Mouse (Mus musculus) heart, postnatal 0 days (tissue): ENCODE measurements at regions not wholly inside any gene's neighbourhood (a gene's known extent, or its start where the extent isn't known, plus 50 kb on each side); places are given as distances from the start of the nearest gene placed in this dataset.

Experiments
- ATAC-seq: fragments of 200-750 bp; cut with Nextera tagmentation; 2 replicates; pipeline ENCODE4 v1.8.0; 2017; ENCODE audit warnings: low read depth, moderate number of reproducible peaks, moderate library complexity; ENCODE audit not compliant: insufficient read depth
- DNase-seq: peaks from one replicate; pipeline ENCODE4 v3.0.0-alpha.2; 2016; ENCODE audit warnings: low spot score
- H3K27ac ChIP-seq: fragments of 300-500 bp; sonication (generic); 2 replicates; pipeline ENCODE4 v1.5.1; 2014; ENCODE audit warnings: low read depth, mild to moderate bottlenecking
- H3K27me3 ChIP-seq: fragments of 300-500 bp; sonication (generic); 2 replicates; pipeline ENCODE4 v1.6.1; 2014; ENCODE audit warnings: low read length, mixed read lengths; ENCODE audit not compliant: control insufficient read depth, insufficient read depth
- H3K36me3 ChIP-seq: fragments of 300-500 bp; sonication (generic); replicated peaks from 2 replicates; pipeline ENCODE4 v1.6.1; 2014; ENCODE audit warnings: low read length, mixed read lengths; ENCODE audit not compliant: control insufficient read depth, insufficient read depth
- H3K4me1 ChIP-seq: fragments of 300-500 bp; sonication (generic); 2 replicates; pipeline ENCODE4 v1.6.1; 2014; ENCODE audit warnings: antibody characterized with exemption; ENCODE audit not compliant: control insufficient read depth, insufficient read depth
- H3K4me2 ChIP-seq: fragments of 300-500 bp; sonication (generic); 2 replicates; pipeline ENCODE4 v1.6.1; 2014; ENCODE audit warnings: low read depth, mild to moderate bottlenecking, low read length, moderate library complexity
- H3K4me3 ChIP-seq: fragments of 300-500 bp; sonication (generic); 2 replicates; pipeline ENCODE4 v1.5.1; 2014; ENCODE audit warnings: low read depth, low read length
- H3K9ac ChIP-seq: fragments of 300-500 bp; sonication (generic); replicated peaks from 2 replicates; pipeline ENCODE4 v1.6.1; 2014; ENCODE audit warnings: low read depth, low read length, mixed read lengths
- H3K9me3 ChIP-seq: fragments of 300-500 bp; sonication (generic); replicated peaks from 2 replicates; pipeline ENCODE4 v1.6.1; 2016; ENCODE audit warnings: low read length; ENCODE audit not compliant: control insufficient read depth
- CTCF ChIP-seq: IDR thresholded peaks from 2 replicates; pipeline ENCODE4 v1.5.1; 2016; ENCODE audit warnings: antibody characterized with exemption, control low read depth, low read depth
- EP300 ChIP-seq: IDR thresholded peaks from 2 replicates; pipeline ENCODE4 v1.6.1; 2016; ENCODE audit warnings: antibody characterized with exemption, low read depth
- WGBS: fragments of 180-500 bp; shearing (Covaris S2); extraction: QIAGEN DNeasy Blood & Tissue Kit; methylation state at CpG from one replicate; pipeline ENCODE4 v1.1.7; 2014; 5-methylcytosine and 5-hydroxymethylcytosine counted together

DNA sequence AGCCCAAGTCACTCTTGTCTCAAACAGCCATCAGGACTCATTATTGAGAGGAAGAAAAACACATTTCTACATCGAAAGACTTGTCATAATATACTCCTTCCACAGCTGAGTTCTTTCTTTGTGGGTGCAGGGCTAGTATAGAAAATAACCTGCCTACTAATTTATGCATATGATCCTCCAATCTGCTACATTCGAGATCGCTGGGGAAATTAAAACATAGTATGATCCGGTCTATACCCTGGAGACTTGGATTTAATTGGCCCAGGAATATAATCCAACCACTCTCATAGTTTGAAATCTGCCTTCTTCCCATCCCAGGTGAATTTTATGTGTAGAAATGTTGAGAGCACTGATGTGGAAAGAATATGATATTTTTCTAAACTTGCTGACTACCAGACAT, 60.2 kb upstream of the Arhgap11a start:
- Histone ChIP-seq H3K4me2 (no peak overlapping the region), H3K9me3 (no peaks in the 10 kb centered on the region), H3K27me3 (no peaks in the 10 kb centered on the region), H3K36me3 (no peaks in the 10 kb centered on the region), H3K4me3 (no peak overlapping the region), H3K9ac (no peak overlapping the region), H3K27ac (no peak overlapping the region), H3K4me1 (no peaks in the 10 kb centered on the region)
- TF ChIP-seq CTCF, result no peak
- no peak for TF ChIP-seq EP300
- DNase-seq (no peak), ATAC-seq (no peak)
- 84% methylated on average over 4 of the region's 4 CpGs for WGBS

- H3K4me1 ChIP-seq, result peaks cover 12% of the 10 kb centered on the region
- WGBS, result 70% methylated on average over 3 of the region's 3 CpGs
- TF ChIP-seq EP300 (no peak), CTCF (no peak)
- no peaks in the 10 kb centered on the region for H3K36me3 ChIP-seq
- no peak overlapping the region for H3K4me2 ChIP-seq
- H3K9ac ChIP-seq, result no peak overlapping the region
- ATAC-seq (no peak), DNase-seq (no peak)
- no peaks in the 10 kb centered on the region for H3K27me3 ChIP-seq
- no peaks in the 10 kb centered on the region for H3K9me3 ChIP-seq
- H3K4me3 ChIP-seq, result no peak overlapping the region
- H3K27ac ChIP-seq, result no peak overlapping the region
Measured at GRCm38 (mm10) chr2:113904414-113904813, 56.0 kb upstream of the Arhgap11a start.

- Histone ChIP-seq H3K9me3 (no peaks in the 10 kb centered on the region), H3K9ac (no peak overlapping the region), H3K4me1 (peaks cover 12% of the 10 kb centered on the region), H3K27me3 (no peaks in the 10 kb centered on the region), H3K36me3 (no peaks in the 10 kb centered on the region), H3K4me2 (no peak overlapping the region), H3K27ac (no peak overlapping the region), H3K4me3 (no peak overlapping the region)
- no peak for DNase-seq
- no peak for ATAC-seq
- TF ChIP-seq CTCF, result no peak
- TF ChIP-seq EP300, result no peak
Measured at GRCm38 (mm10) chr2:113903865-113904264, 55.4 kb upstream of the Arhgap11a start.

GRCm38 (mm10) chr2:113903006-113903545, 54.6 kb upstream of the Arhgap11a start:
- H3K4me1 ChIP-seq, result peaks cover 12% of the 10 kb centered on the region
- H3K9me3 ChIP-seq, result no peaks in the 10 kb centered on the region
- no peak overlapping the region for H3K4me3 ChIP-seq
- H3K9ac ChIP-seq, result no peak overlapping the region
- no peaks in the 10 kb centered on the region for H3K36me3 ChIP-seq
- DNase-seq (no peak), ATAC-seq (no peak)
- no peak overlapping the region for H3K27ac ChIP-seq
- no peak overlapping the region for H3K4me2 ChIP-seq
- TF ChIP-seq CTCF (no peak), EP300 (no peak)
- H3K27me3 ChIP-seq, result no peaks in the 10 kb centered on the region
- 73% methylated on average over 1 of the region's 1 CpGs for WGBS

DNA sequence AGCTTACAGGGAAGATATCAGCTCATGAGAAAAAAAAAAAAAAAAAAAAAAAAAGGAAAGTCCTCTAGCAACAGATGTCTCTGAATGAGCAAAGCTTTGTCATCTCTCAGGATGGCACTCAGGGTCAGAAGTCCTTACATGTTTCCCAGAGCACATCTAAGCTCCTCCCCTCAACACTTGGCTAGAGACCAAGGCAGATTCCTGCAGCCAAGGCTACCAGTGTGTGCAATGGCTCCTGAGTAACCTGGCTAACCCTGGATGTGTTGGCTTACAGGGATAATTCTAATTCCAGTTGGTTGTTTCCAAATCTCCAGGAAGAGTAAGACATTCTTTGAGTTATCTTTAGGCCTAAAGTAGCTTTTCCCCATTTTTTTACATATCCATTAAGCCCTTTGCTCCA, 53.9 kb upstream of the Arhgap11a start:
- Histone ChIP-seq H3K27ac (no peak overlapping the region), H3K9me3 (no peaks in the 10 kb centered on the region), H3K4me3 (no peak overlapping the region), H3K27me3 (no peaks in the 10 kb centered on the region), H3K4me2 (no peak overlapping the region), H3K4me1 (peaks cover 12% of the 10 kb centered on the region), H3K36me3 (no peaks in the 10 kb centered on the region), H3K9ac (no peak overlapping the region)
- ATAC-seq, result no peak
- TF ChIP-seq CTCF (no peak), EP300 (no peak)
- DNase-seq, result no peak

DNA sequence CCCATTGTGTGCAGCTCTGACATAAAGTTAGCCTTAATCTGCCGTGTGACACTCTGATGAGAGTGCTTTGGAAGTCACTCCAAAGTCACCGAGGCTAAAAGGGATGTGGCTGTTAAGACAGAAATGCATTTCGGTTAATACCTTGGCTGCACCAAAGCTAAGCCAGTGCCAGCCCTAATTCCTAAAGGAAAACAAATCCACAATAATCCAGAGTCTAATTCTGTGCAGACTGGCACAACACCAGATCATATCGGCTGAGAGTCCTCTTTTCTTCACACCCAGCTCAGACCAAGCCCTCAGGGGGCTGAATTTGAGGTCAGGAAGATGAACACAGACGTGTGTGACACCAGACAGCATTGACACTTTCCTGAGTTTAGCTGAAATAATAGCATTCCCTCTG, 52.0 kb upstream of the Arhgap11a start:
- H3K4me2 ChIP-seq, result no peak overlapping the region
- no peaks in the 10 kb centered on the region for H3K9me3 ChIP-seq
- no peak overlapping the region for H3K4me3 ChIP-seq
- no peak overlapping the region for H3K9ac ChIP-seq
- ATAC-seq (no peak), DNase-seq (no peak)
- H3K27ac ChIP-seq, result no peak overlapping the region
- peaks cover 12% of the 10 kb centered on the region for H3K4me1 ChIP-seq
- TF ChIP-seq EP300 (no peak), CTCF (no peak)
- 30% methylated on average over 5 of the region's 5 CpGs for WGBS
- no peaks in the 10 kb centered on the region for H3K27me3 ChIP-seq
- no peaks in the 10 kb centered on the region for H3K36me3 ChIP-seq
